ENCODE assay signal across 13 mouse cellular contexts in genomic region chr6:82519626-82520025, GRCm38 (mm10).
"Had no signal": no experiment of that assay in that cellular context is flagged by ENCODE, and none has a peak within 500 bp of the region (broad histone marks: within the 10 kb centered on the region; RNA-seq: fewer than 3 reads in every experiment).

No protein-coding gene starts in this region.

- H3K9me3 ChIP-seq: limb, embryonic 10.5 days; liver, embryonic 15.5 days; midbrain, embryonic 10.5 days; midbrain, embryonic 15.5 days; neural tube, embryonic 12.5 days had no signal

- H3K36me3 ChIP-seq: limb, embryonic 10.5 days; liver, embryonic 15.5 days; midbrain, embryonic 10.5 days; midbrain, embryonic 15.5 days; neural tube, embryonic 12.5 days had no signal

- H3K4me1 ChIP-seq: limb, embryonic 10.5 days; liver, embryonic 15.5 days; midbrain, embryonic 10.5 days; midbrain, embryonic 15.5 days; neural tube, embryonic 12.5 days had no signal

- H3K27me3 ChIP-seq: liver, embryonic 15.5 days; midbrain, embryonic 15.5 days; neural tube, embryonic 12.5 days had no signal

- H3K27ac ChIP-seq: left cerebral cortex, adult 2 months; limb, embryonic 10.5 days; liver, embryonic 15.5 days; midbrain, embryonic 10.5 days; midbrain, embryonic 15.5 days; neural tube, embryonic 12.5 days had no signal

- H3K4me3 ChIP-seq: left cerebral cortex, adult 2 months; limb, embryonic 10.5 days; liver, embryonic 15.5 days; midbrain, embryonic 10.5 days; midbrain, embryonic 15.5 days; neural tube, embryonic 12.5 days had no signal

- ATAC-seq: lung, postnatal 0 days; midbrain, embryonic 15.5 days had no signal

- H3K9ac ChIP-seq: liver, embryonic 15.5 days; midbrain, embryonic 15.5 days; neural tube, embryonic 12.5 days had no signal

- H3K4me2 ChIP-seq: liver, embryonic 11.5 days; liver, embryonic 15.5 days; midbrain, embryonic 15.5 days; neural tube, embryonic 12.5 days had no signal

- DNase-seq: kidney, postnatal 25 days; lung, adult 2 months; lung, postnatal 36 days; thymus, adult 2 months; thymus, postnatal 25 days had no signal
